Mouse (Mus musculus): ENCODE measurements around the gene Pepd. TPM values are rescaled to one million over a fixed set of nuclear protein-coding genes. Genes with fewer than 3 reads are reported as not detected.
A peak's percentile ranks its signal among the peaks of the same experiment; 100 is the strongest.

Pepd gene
- polyA plus RNA-seq, 1 experiment from 2014 or later = 68.2 TPM

DNA sequence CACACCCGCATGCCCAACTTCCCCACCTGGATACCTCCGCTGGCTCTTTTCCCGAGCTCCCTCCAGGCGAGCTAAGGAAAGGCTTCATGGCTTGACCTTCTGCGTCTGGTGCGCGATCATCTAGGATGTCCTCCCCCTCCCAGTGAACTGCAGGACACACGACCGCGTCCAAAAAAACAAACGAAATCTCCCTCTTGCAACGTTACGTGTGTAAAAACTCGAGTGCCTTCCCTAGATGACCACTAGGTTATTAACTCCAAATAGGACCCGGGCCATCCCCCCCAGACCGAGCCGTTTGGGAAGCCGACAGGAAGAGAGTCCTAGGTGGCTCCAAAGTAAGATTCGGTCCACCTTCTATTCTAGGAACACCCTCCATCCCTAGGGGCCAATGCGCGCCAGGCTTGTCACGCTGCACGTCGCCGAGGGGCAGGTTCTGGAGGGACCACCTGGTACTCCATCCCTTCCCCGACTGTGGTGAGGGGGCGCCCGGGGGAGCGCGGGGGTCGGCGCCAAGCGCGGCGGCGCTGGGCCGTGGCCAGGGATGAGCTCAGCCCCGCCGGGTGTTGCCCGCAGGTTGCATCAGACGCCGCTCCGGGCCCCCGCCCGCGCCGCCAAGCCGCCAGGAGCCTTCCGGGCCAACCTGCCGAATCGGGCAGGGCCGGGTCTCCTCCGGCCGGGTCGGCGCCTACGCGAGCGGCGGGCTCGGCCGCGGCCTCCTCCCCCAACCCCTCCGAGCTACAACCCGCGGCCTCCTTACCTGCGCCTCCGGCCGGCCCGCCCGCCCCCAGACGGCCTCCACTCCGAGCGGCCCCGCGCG is 143.6 kb downstream of the Pepd start:
- peak; percentile 5 for TF ChIP-seq CTCF (IDR thresholded peaks at IDR 0.05; ENCODE audit: low read depth)
- peak; percentile 89 for ATAC-seq (ENCODE audit: insufficient read depth)
- peak; percentile 53 for DNase-seq
- H3K27ac ChIP-seq (ENCODE audit: low read depth) = peak overlapping the region; percentile 81
- peak overlapping the region; percentile 93 for H3K4me2 ChIP-seq
- peak overlapping the region; percentile 87 for H3K9ac ChIP-seq
- H3K36me3 ChIP-seq (ENCODE audit: insufficient read depth) = peaks cover 3% of the 10 kb centered on the region; the same call in 1 of the 2 replicates
- no peaks in the 10 kb centered on the region for H3K9me3 ChIP-seq (ENCODE audit: low read depth, low read length)
- no peaks in the 10 kb centered on the region for H3K27me3 ChIP-seq (ENCODE audit: insufficient read depth, low read length)
- peaks cover 8% of the 10 kb centered on the region for H3K4me1 ChIP-seq (ENCODE audit: insufficient read depth)
- under 1% methylated on average over 66 of the region's 77 CpGs for WGBS
- H3K4me3 ChIP-seq (ENCODE audit: low read depth, low read length) = peak overlapping the region; percentile 89

DNA sequence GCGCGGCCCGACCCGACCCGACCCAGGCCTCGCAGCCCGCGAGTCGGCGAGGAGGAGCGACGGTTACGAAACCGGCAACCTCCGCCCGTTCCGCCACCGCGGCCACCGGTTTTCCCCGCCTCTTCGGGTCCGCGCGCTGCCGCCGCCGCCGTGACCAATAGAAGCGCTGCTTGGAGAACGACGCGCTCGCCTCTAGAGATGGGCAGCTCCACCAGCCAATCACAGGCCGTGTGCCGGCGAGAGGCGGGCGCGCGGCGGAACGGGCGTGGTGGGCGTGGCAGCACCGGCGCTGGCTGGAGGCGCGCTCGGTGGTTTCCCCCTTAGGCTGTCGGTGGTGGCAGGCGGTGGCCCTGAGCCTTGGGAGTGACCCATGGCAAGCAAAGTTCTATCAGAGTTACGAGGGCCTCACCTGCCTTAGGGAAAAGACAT is 144.3 kb downstream of the Pepd start, which contains the start of gene Cebpg:
Cebpg (minus strand) TSS at position 138 of the 429 bp plus-strand sequence.
- Histone ChIP-seq H3K36me3 (ENCODE audit: insufficient read depth) (no peaks in the 10 kb centered on the region), H3K4me3 (ENCODE audit: low read depth, low read length) (peak within 1 kb of the TSS; percentile 89), H3K27me3 (ENCODE audit: insufficient read depth, low read length) (no peaks in the 10 kb centered on the region), H3K9ac (peak within 1 kb of the TSS; percentile 87), H3K4me1 (ENCODE audit: insufficient read depth) (peaks cover 8% of the 10 kb centered on the region), H3K27ac (ENCODE audit: low read depth) (peak within 1 kb of the TSS; percentile 81), H3K9me3 (ENCODE audit: low read depth, low read length) (no peaks in the 10 kb centered on the region), H3K4me2 (peak within 1 kb of the TSS; percentile 93)
- ATAC-seq (ENCODE audit: insufficient read depth) (peak; percentile 99), DNase-seq (peak; percentile 97)
- under 1% methylated on average over 46 of the region's 53 CpGs for WGBS
- no peak for TF ChIP-seq CTCF (IDR thresholded peaks at IDR 0.05; ENCODE audit: low read depth)

DNA sequence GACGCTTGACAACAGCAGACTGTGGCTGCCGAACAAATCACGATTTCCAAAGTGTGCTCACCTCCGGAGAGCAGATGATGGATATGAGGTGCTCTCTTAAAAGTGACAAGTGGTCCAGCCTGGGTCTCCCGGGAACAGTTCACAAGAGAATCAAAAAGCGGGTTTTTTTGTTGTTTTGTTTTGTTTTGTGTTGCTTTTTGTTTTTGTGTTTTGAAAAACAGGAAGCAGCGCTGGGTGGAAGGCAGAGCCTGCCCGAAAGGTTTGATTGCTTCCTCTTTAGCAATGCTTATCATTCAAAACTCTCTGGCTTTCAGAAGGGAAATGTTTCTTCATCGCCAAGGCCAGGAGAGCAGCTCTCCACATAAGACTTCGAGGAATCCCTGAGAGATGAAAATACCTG is 144.8 kb downstream of the Pepd start:
- Histone ChIP-seq H3K27ac (ENCODE audit: low read depth) (peak overlapping the region; percentile 63; the same call in 1 of the 2 replicates), H3K9ac (peak overlapping the region; percentile 87), H3K4me3 (ENCODE audit: low read depth, low read length) (peak overlapping the region; percentile 89), H3K4me1 (ENCODE audit: insufficient read depth) (peaks cover 8% of the 10 kb centered on the region), H3K36me3 (ENCODE audit: insufficient read depth) (no peaks in the 10 kb centered on the region), H3K4me2 (peak overlapping the region; percentile 93), H3K27me3 (ENCODE audit: insufficient read depth, low read length) (no peaks in the 10 kb centered on the region), H3K9me3 (ENCODE audit: low read depth, low read length) (no peaks in the 10 kb centered on the region)
- peak; percentile 6 for DNase-seq
- TF ChIP-seq CTCF (IDR thresholded peaks at IDR 0.05; ENCODE audit: low read depth) = no peak
- ATAC-seq (ENCODE audit: insufficient read depth) = no peak; the same call in 1 of the 2 replicates
- WGBS = 14% methylated on average over 10 of the region's 10 CpGs

DNA sequence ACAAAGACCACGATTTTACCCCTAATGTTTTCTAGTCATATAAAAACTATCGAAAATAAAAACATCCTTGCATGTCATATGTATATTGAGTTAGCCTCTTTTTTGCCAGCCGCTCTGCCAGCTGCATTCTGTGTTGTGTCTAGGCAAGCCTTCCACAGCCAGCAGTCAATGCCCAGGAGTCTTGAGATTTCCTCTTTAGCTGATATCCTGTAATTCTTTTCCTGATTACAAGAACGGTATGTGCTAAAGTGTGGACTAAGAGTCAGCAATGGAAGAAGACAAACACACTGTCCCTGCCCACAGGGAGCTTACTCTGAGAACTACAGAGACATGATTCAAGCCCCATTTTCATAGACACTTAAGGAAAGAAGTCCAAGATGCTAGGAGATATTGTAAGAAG is 145.4 kb downstream of the Pepd start:
- Histone ChIP-seq H3K9me3 (ENCODE audit: low read depth, low read length) (no peaks in the 10 kb centered on the region), H3K4me2 (no peak overlapping the region), H3K27ac (ENCODE audit: low read depth) (no peak overlapping the region), H3K9ac (no peak overlapping the region), H3K36me3 (ENCODE audit: insufficient read depth) (no peaks in the 10 kb centered on the region), H3K4me3 (ENCODE audit: low read depth, low read length) (no peak overlapping the region), H3K27me3 (ENCODE audit: insufficient read depth, low read length) (no peaks in the 10 kb centered on the region), H3K4me1 (ENCODE audit: insufficient read depth) (peaks cover 8% of the 10 kb centered on the region)
- 67% methylated on average over 4 of the region's 4 CpGs for WGBS
- ATAC-seq (ENCODE audit: insufficient read depth) = no peak
- no peak for DNase-seq
- TF ChIP-seq CTCF (IDR thresholded peaks at IDR 0.05; ENCODE audit: low read depth) = no peak

DNA sequence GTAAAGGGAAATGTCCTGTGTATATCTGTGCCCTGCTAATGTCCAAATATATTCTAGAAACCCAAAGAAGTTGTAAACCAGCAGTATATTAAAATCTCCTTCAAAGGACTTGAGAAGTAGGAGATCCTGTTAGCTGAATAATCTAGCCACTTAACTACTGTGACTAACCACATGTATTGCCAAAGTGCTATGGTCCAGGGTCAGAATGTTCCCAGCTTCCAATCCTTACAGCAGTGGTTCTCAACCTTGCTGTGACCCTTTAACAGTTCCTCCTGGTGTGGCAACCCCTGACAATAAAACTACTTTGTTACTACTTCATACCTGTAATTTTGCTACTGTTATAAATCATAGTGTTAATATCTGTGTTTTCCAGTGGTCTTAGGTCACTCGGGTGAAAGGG is 146.2 kb downstream of the Pepd start:
- Histone ChIP-seq H3K4me1 (ENCODE audit: insufficient read depth) (peaks cover 8% of the 10 kb centered on the region), H3K4me2 (no peak overlapping the region), H3K4me3 (ENCODE audit: low read depth, low read length) (no peak overlapping the region), H3K27ac (ENCODE audit: low read depth) (no peak overlapping the region), H3K27me3 (ENCODE audit: insufficient read depth, low read length) (no peaks in the 10 kb centered on the region), H3K9ac (no peak overlapping the region), H3K36me3 (ENCODE audit: insufficient read depth) (no peaks in the 10 kb centered on the region), H3K9me3 (ENCODE audit: low read depth, low read length) (no peaks in the 10 kb centered on the region)
- 75% methylated on average over 1 of the region's 1 CpGs for WGBS
- no peak for ATAC-seq (ENCODE audit: insufficient read depth)
- no peak for DNase-seq
- TF ChIP-seq CTCF (IDR thresholded peaks at IDR 0.05; ENCODE audit: low read depth) = no peak

DNA sequence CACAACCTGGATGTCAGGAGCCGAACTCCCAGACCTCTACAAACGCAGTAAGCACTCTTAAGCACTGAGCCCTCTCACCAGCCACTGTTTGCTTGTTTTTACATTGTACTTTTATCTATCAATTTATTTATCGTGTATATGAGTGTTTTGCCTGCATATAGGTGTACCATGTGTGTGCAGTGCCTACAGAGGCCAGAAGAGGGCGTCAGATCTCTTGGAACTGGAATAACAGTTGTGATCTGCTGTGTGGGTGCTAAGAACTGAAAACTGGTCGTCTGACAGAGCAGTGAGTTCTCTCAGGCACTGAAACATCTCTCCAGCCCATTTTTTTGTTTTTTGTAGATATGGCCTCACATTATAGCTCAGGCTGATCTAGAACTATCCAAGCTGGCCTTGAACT is 147.3 kb downstream of the Pepd start:
- Histone ChIP-seq H3K4me2 (no peak overlapping the region), H3K36me3 (ENCODE audit: insufficient read depth) (no peaks in the 10 kb centered on the region), H3K9ac (no peak overlapping the region), H3K4me3 (ENCODE audit: low read depth, low read length) (no peak overlapping the region), H3K27me3 (ENCODE audit: insufficient read depth, low read length) (no peaks in the 10 kb centered on the region), H3K27ac (ENCODE audit: low read depth) (no peak overlapping the region), H3K4me1 (ENCODE audit: insufficient read depth) (peaks cover 8% of the 10 kb centered on the region), H3K9me3 (ENCODE audit: low read depth, low read length) (no peaks in the 10 kb centered on the region)
- no peak for ATAC-seq (ENCODE audit: insufficient read depth)
- 56% methylated on average over 5 of the region's 5 CpGs for WGBS
- TF ChIP-seq CTCF (IDR thresholded peaks at IDR 0.05; ENCODE audit: low read depth) = peak; percentile 13; the same call in 1 of the 2 replicates
- DNase-seq = no peak
